Mouse (Mus musculus) Patski (cell line): ENCODE data around the gene Ugt1a8. TPM values are rescaled to one million over a fixed set of nuclear protein-coding genes. Genes with fewer than 3 reads are reported as not detected.
A peak's percentile ranks its signal among the peaks of the same experiment; 100 is the strongest.
"Not testable (repeated sequence)": the region's sequence is repeated elsewhere in the genome, so short reads cannot be mapped to it uniquely, and the experiment has no call there.

Source experiments
- ATAC-seq: fragments of 100-300 bp; one replicate; pipeline ENCODE4 v1.8.0; 2021
- CTCF ChIA-PET: fragments of 350-600 bp; sonication (Branson Sonifier 250); formaldehyde crosslinking; loops from one replicate; lab custom pipeline; 2022; ENCODE audit warnings: inconsistent platforms; lab: Charles Lee
- POLR2A ChIA-PET: fragments of 350-600 bp; sonication (Branson Sonifier 250); formaldehyde crosslinking; loops from one replicate; lab custom pipeline; 2022; ENCODE audit warnings: antibody characterized with exemption, inconsistent platforms; lab: Charles Lee
- DNase-seq: peaks from one replicate; pipeline ENCODE4 v3.0.0-alpha.2; 2011; ENCODE audit warnings: low read depth, low spot score
- H3K27me3 ChIP-seq: fragments of 371-371 bp; one replicate; pipeline ENCODE4 v1.5.1; 2021
- CTCF ChIP-seq: fragments of 100-300 bp; IDR thresholded peaks from one replicate; pipeline ENCODE4 v1.5.1; 2021
- in situ Hi-C: fragments of 300-500 bp; cut with MboI; formaldehyde crosslinking; loops from 3 replicates; pipeline ENCODE4 v1.11.1; 2018; ENCODE audit warnings: low pct_unique_long_range_greater_than_20kb, mixed read lengths
- polyA plus RNA-seq: library from polyadenylated mRNA; unstranded; gene quantifications from one replicate; pipeline ENCODE4 v1.2.3, GENCODE M21; 2021

Ugt1a8 gene
- polyA plus RNA-seq, 1 experiment from 2014 or later: not detected

DNA sequence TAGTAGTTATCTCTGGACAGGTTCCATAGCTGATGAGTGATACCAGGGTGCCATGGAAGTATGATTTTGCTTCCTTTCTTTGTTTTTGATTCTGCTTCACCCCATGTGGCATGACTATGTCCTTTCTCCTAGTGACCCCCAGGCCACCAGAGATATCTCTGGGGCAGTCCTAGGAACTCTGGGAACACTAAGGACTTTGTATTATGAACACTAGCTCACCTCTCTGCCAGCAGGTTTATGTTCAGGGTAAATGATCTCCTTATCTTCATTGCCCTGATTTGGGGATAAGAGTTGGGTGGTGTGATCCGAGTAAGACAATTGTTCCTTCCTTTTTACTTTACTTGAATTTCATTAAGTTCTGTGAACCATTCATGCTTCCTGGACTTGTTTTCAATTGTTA lies 1.5 kb upstream of the Ugt1a8 start:
- no peaks in the 10 kb centered on the region for H3K27me3 ChIP-seq
- TF ChIP-seq CTCF: no peak

DNA sequence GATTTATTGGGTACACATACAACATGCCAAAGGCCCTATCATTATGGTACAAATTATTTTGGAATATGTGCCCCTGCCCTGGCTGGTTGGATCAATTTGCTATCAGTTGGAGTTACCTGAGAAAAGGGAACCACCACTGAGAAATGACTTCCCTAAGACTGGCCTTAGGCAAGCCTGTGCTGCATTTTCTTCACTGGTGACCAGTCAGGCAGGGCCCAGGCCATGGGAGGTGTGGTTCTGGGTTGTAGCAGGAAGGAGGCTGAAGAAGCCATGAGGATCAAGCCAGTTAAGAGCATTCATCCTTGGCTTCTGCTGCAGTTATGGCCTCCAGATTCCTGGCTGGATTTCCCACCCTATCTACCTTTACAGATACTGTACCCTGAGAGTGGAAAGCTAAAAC lies 4.7 kb downstream of the Ugt1a8 start:
- in situ Hi-C loops: no loop called here
- no peaks in the 10 kb centered on the region for H3K27me3 ChIP-seq
- CTCF ChIA-PET: no interaction called here
- POLR2A ChIA-PET: no interaction called here
- no peak for TF ChIP-seq CTCF
- ATAC-seq (no peak), DNase-seq (no peak)

More for the DNA sequence above, 1.5 kb upstream of the Ugt1a8 start:
- ATAC-seq (no peak), DNase-seq (no peak)
- POLR2A ChIA-PET: no interaction called here
- CTCF ChIA-PET: no interaction called here
- in situ Hi-C loops: no loop called here

DNA sequence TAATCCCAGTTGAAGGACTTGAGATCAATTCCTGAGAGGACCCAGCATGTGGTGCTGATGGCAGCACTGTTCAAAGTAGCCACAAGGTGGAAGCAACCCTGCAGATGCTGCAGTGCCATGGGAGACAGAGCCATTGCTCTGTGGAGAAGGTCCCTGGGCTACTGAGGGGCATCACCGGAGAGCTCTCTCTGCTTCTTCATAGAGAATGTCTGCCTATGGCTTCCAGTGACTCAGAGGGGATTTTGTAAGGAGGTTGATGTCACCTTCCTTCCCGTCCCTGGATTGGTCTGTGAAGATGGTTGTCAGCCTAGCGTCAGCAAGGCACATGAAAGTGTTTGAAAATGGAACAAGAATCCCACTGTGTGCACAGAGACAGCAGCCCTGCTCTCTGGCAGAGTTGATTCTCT lies 6.7 kb downstream of the Ugt1a8 start:
- CTCF ChIA-PET: interaction anchor here (1.0 kb wide), 1 partner anchor 194 kb away, joined by 4 read pairs; no protein-coding TSS in a partner anchor
- peak; percentile 44 for ATAC-seq
- in situ Hi-C loops, DNase-seq, H3K27me3 ChIP-seq, POLR2A ChIA-PET: not testable (repeated sequence)
- peak; percentile 48 for TF ChIP-seq CTCF

DNA sequence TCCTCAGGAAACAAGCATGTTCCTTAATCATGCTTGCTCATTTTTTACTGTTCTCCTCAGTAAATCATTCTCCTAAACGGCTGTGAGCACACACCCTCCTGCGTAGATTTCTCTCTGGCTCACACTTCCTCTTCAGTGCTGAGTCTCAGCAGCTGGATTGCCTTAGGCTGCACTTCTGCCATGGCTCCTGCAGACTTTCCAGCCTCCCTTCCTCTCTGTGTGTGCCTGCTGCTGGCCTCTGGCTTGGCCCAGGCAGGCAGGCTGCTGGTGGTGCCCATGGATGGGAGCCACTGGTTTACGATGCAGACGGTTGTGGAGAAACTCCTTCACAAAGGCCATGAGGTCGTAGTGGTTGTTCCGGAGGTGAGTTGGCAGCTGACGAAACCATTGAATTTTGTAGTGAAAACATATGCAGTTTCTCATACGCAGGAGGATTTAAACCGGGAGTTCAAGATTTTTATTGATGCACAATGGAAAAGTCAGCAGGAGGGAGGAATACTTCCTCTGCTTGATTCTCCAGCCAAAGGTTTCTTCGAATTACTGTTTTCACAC lies 7.4 kb downstream of the Ugt1a8 start, which contains the start of gene Ugt1a7c:
Gene Ugt1a7c (plus strand): TSS at position 122 of the 552 bp plus-strand sequence.
- DNase-seq (peak; percentile 55), ATAC-seq (no peak)
- TF ChIP-seq CTCF: no peak
- ChIA-PET POLR2A (no interaction called here), CTCF (interaction anchor here (1.0 kb wide), 1 partner anchor 193 kb away, joined by 4 read pairs; no protein-coding TSS in a partner anchor)
- in situ Hi-C loops: no loop called here
- no peaks in the 10 kb centered on the region for H3K27me3 ChIP-seq

DNA sequence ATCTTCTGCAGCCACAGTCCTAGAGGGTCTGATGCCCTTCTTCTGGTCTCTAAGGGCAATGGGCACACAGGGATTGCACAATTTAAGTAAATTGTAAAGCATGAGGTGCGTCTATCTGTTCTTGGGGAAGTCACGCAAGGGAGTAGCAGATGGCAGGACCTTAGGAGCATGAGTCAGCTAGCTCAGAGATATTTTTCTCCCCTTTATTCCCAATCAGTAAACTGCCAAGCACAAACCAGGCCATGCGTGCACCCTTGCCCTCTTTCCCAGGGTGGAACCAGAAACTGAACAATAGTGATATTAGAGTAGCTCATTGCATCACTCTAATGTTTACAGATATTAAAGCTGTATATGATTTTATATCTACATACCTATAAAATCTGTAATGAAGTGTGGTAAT lies 10.9 kb downstream of the Ugt1a8 start:
- CTCF ChIA-PET, POLR2A ChIA-PET, ATAC-seq, DNase-seq, H3K27me3 ChIP-seq, in situ Hi-C loops: not testable (repeated sequence)

DNA sequence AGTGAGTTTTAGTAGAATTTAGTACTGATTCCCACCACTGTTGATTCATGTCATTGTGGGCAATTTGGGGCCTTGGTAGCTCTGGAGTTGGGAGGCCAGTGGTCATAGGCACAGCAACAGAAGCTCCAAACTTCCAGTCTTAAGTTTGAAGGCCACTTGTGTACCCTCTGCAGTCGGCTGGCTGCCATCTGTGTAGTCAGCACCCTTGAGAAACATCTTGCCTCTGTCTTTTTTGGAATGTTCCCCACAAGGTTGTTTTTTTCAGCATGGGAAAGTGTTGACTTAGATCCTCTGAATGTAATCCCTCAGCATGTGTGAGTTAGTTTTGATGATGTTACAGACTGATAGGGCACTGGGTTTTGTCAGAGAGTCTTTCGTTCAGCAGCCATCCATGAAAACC lies 12.1 kb downstream of the Ugt1a8 start:
- H3K27me3 ChIP-seq, POLR2A ChIA-PET, in situ Hi-C loops, CTCF ChIA-PET, ATAC-seq, DNase-seq: not testable (repeated sequence)

DNA sequence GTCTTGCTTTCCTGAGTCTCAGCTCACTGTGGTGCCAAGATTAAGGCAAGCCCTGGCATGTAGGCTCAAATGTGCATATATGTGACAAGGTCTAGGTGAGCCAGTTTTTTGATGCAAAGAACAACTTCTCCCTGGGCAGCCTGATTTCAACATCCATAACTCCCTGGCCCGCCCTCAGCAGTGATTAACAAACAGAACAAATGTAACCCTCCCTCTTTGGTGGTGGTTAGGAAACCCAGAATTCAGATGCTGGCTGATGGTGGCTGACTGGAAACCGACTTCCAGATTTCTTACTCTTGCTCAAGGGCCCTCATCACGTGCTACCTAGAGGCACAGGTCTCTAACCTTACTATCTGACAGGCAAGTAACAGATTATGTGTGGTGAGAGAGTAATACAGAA lies 15.4 kb downstream of the Ugt1a8 start, which contains the start of gene Ugt1a6b:
Gene Ugt1a6b (plus strand): TSS at position 234 of the 400 bp plus-strand sequence.
- POLR2A ChIA-PET, ATAC-seq, DNase-seq, in situ Hi-C loops, H3K27me3 ChIP-seq, CTCF ChIA-PET: not testable (repeated sequence)

DNA sequence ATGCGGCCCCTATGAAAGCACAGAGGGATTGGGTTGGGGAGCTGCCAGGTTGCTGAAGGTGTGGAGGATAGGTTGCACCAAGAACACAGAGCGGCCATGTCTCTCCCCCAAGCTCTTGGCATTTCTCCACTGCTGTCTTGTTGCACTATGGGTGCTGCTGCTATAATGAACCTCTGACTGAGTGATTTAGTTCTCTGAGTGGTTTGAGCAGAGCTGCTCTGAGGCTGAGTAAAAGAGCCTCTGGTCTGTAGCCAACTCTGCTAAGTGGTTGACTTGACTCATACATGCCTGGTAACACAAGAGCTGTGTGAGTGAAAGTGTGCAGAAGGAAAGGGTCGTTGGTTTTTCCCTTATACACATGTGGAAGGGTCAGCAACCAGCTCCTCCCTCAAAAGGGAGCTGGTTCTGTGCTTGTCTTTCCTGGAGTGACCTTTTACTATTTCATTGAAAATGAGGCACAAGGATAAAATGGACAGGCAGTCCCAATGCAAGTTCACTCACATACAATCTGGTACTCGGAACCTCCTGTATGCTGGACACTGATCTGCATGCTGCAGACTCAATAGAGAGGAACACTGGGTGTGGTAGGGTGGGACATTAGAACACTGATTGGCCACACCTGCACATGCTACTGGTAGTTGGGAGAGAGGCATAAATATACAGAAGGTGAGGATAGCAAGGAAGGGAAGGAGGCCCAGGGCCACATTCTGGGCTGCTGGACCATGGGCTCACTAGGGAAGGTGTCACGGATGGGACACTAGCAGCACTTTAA lies 16.3 kb downstream of the Ugt1a8 start:
- DNase-seq, CTCF ChIA-PET, in situ Hi-C loops, POLR2A ChIA-PET, H3K27me3 ChIP-seq: not testable (repeated sequence)
- ATAC-seq: peak; percentile 65

DNA sequence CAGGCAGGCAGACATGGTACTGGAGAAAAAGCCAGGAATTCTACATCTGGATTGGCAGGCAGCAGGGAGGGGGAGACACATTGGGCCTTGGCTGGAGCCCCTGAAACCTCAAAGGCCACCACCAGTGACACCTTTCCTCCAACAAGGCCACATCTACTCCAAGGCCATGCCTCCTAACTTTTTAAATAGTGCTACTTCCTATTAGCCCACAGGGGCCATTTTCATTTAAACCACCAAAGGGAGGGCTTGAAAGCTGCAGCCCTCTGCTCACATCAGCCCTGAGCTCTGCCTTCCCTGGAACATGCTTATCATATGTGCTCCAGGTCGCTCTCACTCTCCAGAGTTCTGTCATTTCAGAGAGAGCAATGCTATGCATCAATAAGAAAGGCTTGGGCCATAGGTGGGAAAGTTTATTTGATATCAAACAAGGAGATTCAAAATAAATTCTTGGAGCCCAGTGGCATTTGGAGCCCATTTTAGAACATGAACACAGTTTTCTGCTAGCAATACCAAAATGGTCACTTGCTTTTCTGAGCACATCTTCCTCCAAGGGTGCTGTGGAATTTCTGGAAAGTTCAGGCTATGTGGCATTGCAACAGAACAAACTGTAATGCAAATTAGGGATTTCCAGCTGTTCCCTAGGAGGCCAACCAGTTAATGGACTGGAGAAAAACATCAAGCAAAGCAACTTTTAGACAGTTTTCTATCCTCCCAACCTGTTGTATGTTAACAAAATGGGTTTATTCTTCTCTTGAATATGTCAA lies 17.2 kb downstream of the Ugt1a8 start:
- no peak for ATAC-seq
- in situ Hi-C loops: no loop called here
- ChIA-PET POLR2A (no interaction called here), CTCF (no interaction called here)
- no peaks in the 10 kb centered on the region for H3K27me3 ChIP-seq
- DNase-seq: no peak
- TF ChIP-seq CTCF: no peak

DNA sequence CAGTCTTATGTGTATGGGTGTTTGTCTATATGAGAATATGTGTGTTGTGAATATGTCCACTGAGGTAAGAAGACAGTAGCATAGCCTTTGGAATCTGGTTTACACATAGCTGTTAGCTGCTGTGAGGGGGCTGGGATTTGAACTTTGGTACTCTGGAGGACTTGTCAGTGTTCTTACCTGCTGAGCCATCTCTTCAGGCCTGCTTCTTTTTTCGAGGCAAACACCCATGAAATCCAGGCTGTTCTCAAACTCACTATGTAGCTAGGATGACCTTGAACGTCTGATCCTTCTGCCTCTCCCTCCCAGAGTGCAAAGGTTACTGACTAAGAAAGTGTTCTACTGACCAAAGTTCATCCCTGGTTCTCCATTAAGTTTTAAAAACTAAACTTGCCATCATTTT lies 18.0 kb downstream of the Ugt1a8 start:
- in situ Hi-C loops: no loop called here
- no peaks in the 10 kb centered on the region for H3K27me3 ChIP-seq
- no peak for TF ChIP-seq CTCF
- DNase-seq: no peak
- POLR2A ChIA-PET: no interaction called here
- CTCF ChIA-PET: no interaction called here
- no peak for ATAC-seq

DNA sequence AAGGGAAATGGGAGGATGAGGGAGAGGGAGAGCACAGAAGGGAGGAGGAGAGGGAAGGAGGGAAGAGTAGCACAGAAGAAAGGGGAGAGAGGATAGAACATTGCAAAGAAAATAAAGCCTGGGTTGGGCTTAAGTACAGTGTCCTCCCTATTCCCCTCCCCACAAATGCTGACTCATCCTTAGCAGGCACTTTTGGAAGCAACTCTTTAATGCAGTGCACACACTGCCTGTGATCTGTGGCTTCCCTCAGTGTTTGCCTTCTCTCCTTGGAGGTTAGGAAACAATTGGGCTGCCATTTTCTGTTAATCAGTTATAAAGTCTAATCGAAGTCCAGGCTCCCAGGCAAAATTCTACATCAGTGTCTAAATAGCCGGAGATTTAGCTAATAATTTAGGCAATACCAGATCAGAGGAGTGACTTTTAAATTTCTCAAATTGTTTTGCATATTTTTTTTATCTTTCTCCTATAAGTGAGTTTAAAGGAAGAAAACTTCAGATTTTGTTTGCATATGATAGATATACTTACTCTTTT lies 21.5 kb downstream of the Ugt1a8 start:
- in situ Hi-C loops, H3K27me3 ChIP-seq, CTCF ChIA-PET, POLR2A ChIA-PET, DNase-seq: not testable (repeated sequence)
- peak; percentile 76 for ATAC-seq

DNA sequence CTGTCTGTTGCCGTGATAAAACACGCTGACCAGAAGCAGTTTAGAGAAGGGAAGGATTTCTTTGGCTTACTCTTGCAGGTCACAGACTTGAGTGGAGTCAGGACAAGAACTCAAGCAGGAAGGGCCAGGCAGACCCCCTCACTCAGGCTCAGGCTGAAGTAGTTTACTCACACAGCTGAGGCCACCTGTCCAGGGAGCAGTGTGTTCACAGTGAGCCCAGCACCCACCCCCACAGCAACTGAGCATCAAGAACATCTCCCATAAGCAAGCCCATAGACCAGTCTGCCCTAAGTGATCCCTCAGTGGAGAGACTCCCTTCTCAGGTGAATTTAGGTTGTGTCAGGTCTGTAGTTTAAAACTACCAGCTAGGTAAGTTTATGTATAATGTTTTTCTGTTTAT lies 22.0 kb downstream of the Ugt1a8 start:
- DNase-seq, ATAC-seq, CTCF ChIA-PET, POLR2A ChIA-PET, H3K27me3 ChIP-seq, in situ Hi-C loops: not testable (repeated sequence)

DNA sequence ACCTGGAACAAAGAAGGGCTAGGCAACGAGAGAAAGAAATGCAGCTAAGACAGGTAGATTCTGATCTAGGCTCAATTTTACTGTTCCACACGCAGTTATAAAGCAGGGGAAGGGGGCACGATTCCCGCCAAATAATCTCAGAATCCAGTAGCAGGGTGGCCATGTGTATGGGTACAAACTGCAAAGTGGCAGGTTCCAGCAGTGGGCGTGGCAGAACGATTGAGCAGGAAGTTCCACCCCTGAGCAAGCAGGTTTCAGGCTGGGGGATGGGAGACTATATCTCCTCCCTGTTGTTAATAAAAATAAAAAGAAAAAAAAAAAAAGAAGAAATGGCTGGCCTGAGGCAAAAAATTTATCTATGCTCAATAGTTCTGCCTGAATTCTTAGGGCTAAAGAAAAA lies 25.2 kb downstream of the Ugt1a8 start:
- in situ Hi-C loops, DNase-seq, CTCF ChIA-PET, POLR2A ChIA-PET, ATAC-seq, H3K27me3 ChIP-seq: not testable (repeated sequence)
